Mouse (Mus musculus) heart, postnatal 0 days (tissue): ENCODE results near the gene B3gnt7.

Experiments used
- CTCF ChIP-seq: IDR thresholded peaks from 2 replicates; pipeline ENCODE4 v1.5.1; 2016; ENCODE audit warnings: antibody characterized with exemption, control low read depth, low read depth
- EP300 ChIP-seq: IDR thresholded peaks from 2 replicates; pipeline ENCODE4 v1.6.1; 2016; ENCODE audit warnings: antibody characterized with exemption, low read depth

- TF ChIP-seq CTCF (no peak), EP300 (no peak)
These were observed 30.9 kb upstream of the B3gnt7 start for GRCm38 (mm10) chr1:86271707-86272106.
